Mouse (Mus musculus) neutrophil, adult 83 days (primary cell): ENCODE results near the gene Rnf25. TPM values are rescaled to one million over a fixed set of nuclear protein-coding genes. Genes with fewer than 3 reads are reported as not detected.

Experiments used
- total RNA-seq, 2 experiments: library from RNA; stranded (reverse); gene quantifications; one replicate each; pipeline ENCODE4 v1.2.4; 2023

Gene Rnf25
- 10 to 100 TPM; 43.7 to 50.1 TPM for total RNA-seq

GRCm38 (mm10) chr1:74601267-74601962, at the start of gene Rnf25, which contains the start of gene Stk36:
Gene Rnf25, minus strand, starts transcription at chr1:74601397.
Gene Stk36, plus strand, starts transcription at chr1:74601445.

GRCm38 (mm10) chr1:74587773-74588445, 13.3 kb downstream of the Rnf25 start, which contains the start of the genes Zfp142 and Bcs1l:
Gene Zfp142, minus strand, starts transcription at chr1:74588246.
Gene Bcs1l, plus strand, starts transcription at chr1:74588289.

GRCm38 (mm10) chr1:74544184-74544583, 57.0 kb downstream of the Rnf25 start, which contains the start of gene Usp37:
Gene Usp37, minus strand, starts transcription at chr1:74544284.

Other genes with a start within 250 kb of the Rnf25 start
- not detected for gene Catip, start 239.3 kb downstream of the Rnf25 start, total RNA-seq
- gene Slc11a1, start 226.2 kb downstream of the Rnf25 start, total RNA-seq, result 100 to 1,000 TPM; 174 to 175 TPM
- 100 to 1,000 TPM; 149 to 153 TPM for gene Ctdsp1, start 209.9 kb downstream of the Rnf25 start, total RNA-seq
- gene Vil1, start 192.0 kb downstream of the Rnf25 start, total RNA-seq, result under 1 TPM in 1 of 2 experiments, not detected in 1; 0.13 TPM
- gene Cnot9, start 95.3 kb downstream of the Rnf25 start, total RNA-seq, result 10 to 100 TPM; 26.2 to 26.8 TPM
- under 1 TPM in 1 of 2 experiments, not detected in 1; 0.20 TPM for gene Plcd4, start 58.5 kb downstream of the Rnf25 start, total RNA-seq
- gene Usp37, start 57.1 kb downstream of the Rnf25 start, total RNA-seq, result 10 to 100 TPM; 17.2 to 19.1 TPM
- gene Zfp142, start 13.2 kb downstream of the Rnf25 start, total RNA-seq, result 10 to 100 TPM; 18.2 to 24.7 TPM
- 1 to 10 TPM; 7.9 to 8.3 TPM for gene Bcs1l, start 13.1 kb downstream of the Rnf25 start, total RNA-seq
- 1 to 10 TPM in 1 of 2 experiments, under 1 TPM in 1; 0.64 to 2.1 TPM for gene Stk36, start within 50 bp of the Rnf25 start, total RNA-seq
- 10 to 100 TPM; 15.2 to 20.1 TPM for gene Ttll4, start 60.3 kb upstream of the Rnf25 start, total RNA-seq
- gene Cyp27a1, start 112.2 kb upstream of the Rnf25 start, total RNA-seq, result 10 to 100 TPM; 33.1 to 41.0 TPM
- gene Prkag3, start 147.8 kb upstream of the Rnf25 start, total RNA-seq, result not detected
- gene Wnt6, start 170.5 kb upstream of the Rnf25 start, total RNA-seq, result 1 to 10 TPM; 1.7 to 1.8 TPM
- gene Wnt10a, start 190.1 kb upstream of the Rnf25 start, total RNA-seq, result not detected